In genomic region chr10:96504340-96504739, GRCm38 (mm10) we compare ENCODE assay signal across 20 mouse cellular contexts.
"Had no signal": no experiment of that assay in that cellular context is flagged by ENCODE, and none has a peak within 500 bp of the region (broad histone marks: within the 10 kb centered on the region; RNA-seq: fewer than 3 reads in every experiment).

No protein-coding gene starts in this region.

- H3K27ac ChIP-seq: kidney, embryonic 15.5 days; limb, embryonic 10.5 days; limb, embryonic 13.5 days; liver, embryonic 12.5 days; liver, embryonic 15.5 days; lung, embryonic 15.5 days; midbrain, embryonic 12.5 days; midbrain, embryonic 15.5 days; neural tube, embryonic 12.5 days; neural tube, embryonic 15.5 days had no signal

- H3K4me3 ChIP-seq: kidney, embryonic 15.5 days; limb, embryonic 10.5 days; limb, embryonic 13.5 days; liver, embryonic 12.5 days; liver, embryonic 15.5 days; lung, embryonic 15.5 days; midbrain, embryonic 12.5 days; midbrain, embryonic 15.5 days; neural tube, embryonic 12.5 days; neural tube, embryonic 15.5 days had no signal

- H3K4me2 ChIP-seq: kidney, embryonic 15.5 days; limb, embryonic 13.5 days; liver, embryonic 12.5 days; liver, embryonic 15.5 days; lung, embryonic 15.5 days; midbrain, embryonic 12.5 days; midbrain, embryonic 15.5 days; neural tube, embryonic 12.5 days; neural tube, embryonic 15.5 days had no signal

- H3K4me1 ChIP-seq: kidney, embryonic 15.5 days; limb, embryonic 10.5 days; limb, embryonic 13.5 days; liver, embryonic 12.5 days; liver, embryonic 15.5 days; lung, embryonic 15.5 days; midbrain, embryonic 12.5 days; midbrain, embryonic 15.5 days; neural tube, embryonic 12.5 days; neural tube, embryonic 15.5 days had no signal

- H3K9ac ChIP-seq: kidney, embryonic 15.5 days; limb, embryonic 13.5 days; liver, embryonic 12.5 days; liver, embryonic 15.5 days; lung, embryonic 15.5 days; midbrain, embryonic 12.5 days; midbrain, embryonic 15.5 days; neural tube, embryonic 12.5 days; neural tube, embryonic 15.5 days had no signal

- H3K36me3 ChIP-seq: kidney, embryonic 15.5 days; limb, embryonic 10.5 days; limb, embryonic 13.5 days; liver, embryonic 12.5 days; liver, embryonic 15.5 days; lung, embryonic 15.5 days; midbrain, embryonic 12.5 days; midbrain, embryonic 15.5 days; neural tube, embryonic 12.5 days; neural tube, embryonic 15.5 days had no signal

- ATAC-seq: liver, embryonic 12.5 days; midbrain, embryonic 15.5 days had no signal

- H3K27me3 ChIP-seq: kidney, embryonic 15.5 days; limb, embryonic 13.5 days; liver, embryonic 12.5 days; liver, embryonic 15.5 days; lung, embryonic 15.5 days; midbrain, embryonic 12.5 days; midbrain, embryonic 15.5 days; neural tube, embryonic 12.5 days; neural tube, embryonic 15.5 days had no signal

- H3K9me3 ChIP-seq: kidney, embryonic 15.5 days; limb, embryonic 10.5 days; limb, embryonic 13.5 days; liver, embryonic 12.5 days; liver, embryonic 15.5 days; lung, embryonic 15.5 days; midbrain, embryonic 12.5 days; midbrain, embryonic 15.5 days; neural tube, embryonic 12.5 days; neural tube, embryonic 15.5 days had no signal

- DNase-seq: kidney, adult 8-10 months; kidney, postnatal 10 days; kidney, postnatal 36 days; liver; lung, adult 18-20 months; lung, postnatal 10 days; lung, postnatal 36 days; retina, postnatal 1 day; thymus, adult 18-20 months; thymus, postnatal 36 days had no signal
